Mouse (Mus musculus): ENCODE data around the gene Asgr2.

DNA sequence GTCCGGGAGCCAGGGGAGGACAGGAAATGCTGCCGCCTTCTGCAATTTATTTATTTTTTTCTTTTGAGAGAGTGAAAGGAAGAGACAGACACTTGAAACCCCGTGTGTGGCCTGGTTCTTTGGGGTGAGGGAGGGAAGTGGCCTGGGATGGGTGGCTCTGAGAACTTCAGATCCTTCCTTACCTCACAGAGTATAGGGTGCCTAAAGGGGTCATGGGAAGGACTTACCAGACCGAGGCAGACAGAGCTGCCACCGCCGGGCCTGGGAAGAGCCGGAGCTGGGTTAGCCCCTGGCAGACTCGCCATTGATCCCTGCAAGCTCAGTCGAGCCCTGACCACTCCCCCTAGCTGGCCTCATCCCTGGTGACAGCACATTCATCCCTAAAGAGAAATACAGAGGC lies 47.0 kb upstream of the Asgr2 start:
- no peak for TF ChIP-seq POLR2A (IDR thresholded peaks at IDR 0.05; ENCODE audit: insufficient read depth, low read depth, low read length)
- no peak for TF ChIP-seq CTCF (IDR thresholded peaks at IDR 0.05; ENCODE audit: insufficient read depth, low read depth, low read length)
